Comparison of ENCODE assay signal across 8 mouse cellular contexts in the genomic region with DNA sequence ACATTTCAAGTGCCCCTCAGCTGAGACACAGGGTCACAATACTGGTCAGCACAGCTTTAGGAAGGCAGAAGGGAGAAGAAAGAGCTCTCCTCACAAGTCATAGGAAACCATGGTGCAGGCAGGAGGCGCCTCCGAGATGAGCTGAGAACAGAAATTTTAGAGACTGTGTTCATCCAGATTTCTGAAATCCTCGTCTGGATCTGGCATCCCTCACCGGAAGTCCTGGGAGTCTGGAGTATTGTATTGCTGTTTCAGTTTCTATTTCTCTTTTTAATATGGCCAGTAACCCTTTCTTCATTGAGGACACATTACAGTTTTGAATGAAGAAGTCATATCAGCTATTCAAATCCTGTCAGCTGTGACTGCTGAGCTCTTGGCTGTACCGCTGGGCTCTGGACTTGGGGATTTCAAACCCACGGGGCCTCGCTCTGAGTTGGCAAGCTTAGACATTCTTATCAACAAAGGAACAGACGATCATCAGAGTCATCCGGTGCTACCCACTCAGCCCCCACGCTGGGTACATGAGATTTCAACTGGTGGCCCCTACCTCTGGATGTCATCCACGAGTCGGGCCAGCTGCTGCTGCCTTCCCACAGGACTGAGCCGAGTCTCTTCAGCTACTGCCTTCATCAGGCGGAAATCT. TPM values are rescaled to one million over a fixed set of nuclear protein-coding genes. Genes with fewer than 3 reads are reported as not detected.
DNase-seq lines count a peak whose midpoint lies in the region; ATAC-seq and TF ChIP-seq lines count a peak whose summit lies in the region.
"Had no signal": no experiment of that assay in that cellular context is flagged by ENCODE, and none has a peak within 500 bp of the region (broad histone marks: within the 10 kb centered on the region; RNA-seq: fewer than 3 reads in every experiment).

No protein-coding gene starts in this region.

- H3K9ac ChIP-seq in heart, embryonic 12.5 days: 0 out of 2 replicates have a peak overlapping the region, but pooled peaks have one; percentile 30
- H3K9ac ChIP-seq: liver, embryonic 15.5 days had no signal

- H3K4me3 ChIP-seq in heart, embryonic 12.5 days: no peak overlapping the region; the same call in 1 of the 2 replicates
- H3K4me3 ChIP-seq in small intestine, adult 2 months (ENCODE audit: low read depth, low read length): peak overlapping the region; percentile 47
- H3K4me3 ChIP-seq: liver, embryonic 15.5 days had no signal

- no peaks in the 10 kb centered on the region for H3K9me3 ChIP-seq in heart, embryonic 12.5 days (replicated peaks)
- H3K9me3 ChIP-seq: liver, embryonic 15.5 days had no signal

- TF ChIP-seq CTCF in small intestine, adult 2 months (IDR thresholded peaks at IDR 0.05; ENCODE audit: extremely low read depth, insufficient read length, insufficient replicate concordance, low read depth, low read length): 0 out of 2 replicates have a peak, but pooled peaks have one; percentile 13

- peaks cover 9% of the 10 kb centered on the region for H3K27me3 ChIP-seq in heart, embryonic 12.5 days (replicated peaks)
- H3K27me3 ChIP-seq in small intestine, adult 2 months (ENCODE audit: control insufficient read depth, insufficient read depth, low read length): no peaks in the 10 kb centered on the region
- H3K27me3 ChIP-seq: liver, embryonic 15.5 days had no signal

- H3K27ac ChIP-seq in heart, embryonic 12.5 days (ENCODE audit: poor library complexity, severe bottlenecking): no peak overlapping the region; the same call in 1 of the 2 replicates
- H3K27ac ChIP-seq in small intestine, adult 2 months (ENCODE audit: insufficient read depth, low read depth, low read length): peak overlapping the region; percentile 48
- H3K27ac ChIP-seq: liver, embryonic 15.5 days had no signal

- H3K4me2 ChIP-seq in heart, embryonic 12.5 days: peak overlapping the region; percentile 54
- H3K4me2 ChIP-seq: liver, embryonic 15.5 days had no signal

- no peak for TF ChIP-seq POLR2A in small intestine, adult 2 months (IDR thresholded peaks at IDR 0.05; ENCODE audit: low read depth, low read length)

- peaks cover 12% of the 10 kb centered on the region for H3K4me1 ChIP-seq in heart, embryonic 12.5 days (replicated peaks)
- peaks cover 6% of the 10 kb centered on the region for H3K4me1 ChIP-seq in small intestine, adult 2 months (ENCODE audit: control insufficient read depth, insufficient read depth, insufficient read length, low read length)
- H3K4me1 ChIP-seq: liver, embryonic 15.5 days had no signal

- no peak for ATAC-seq in heart, embryonic 12.5 days (ENCODE audit: insufficient number of reproducible peaks, low FRiP score)

- peak; percentile 20 for DNase-seq in ovary, postnatal 14 days (ENCODE audit: low spot score)
- DNase-seq in ovary, postnatal 10 days (ENCODE audit: low spot score): no peak
- DNase-seq in kidney, postnatal 25 days: peak; percentile 54 to 57
- no peak for DNase-seq in thymus, adult 18-20 months
- no peak for DNase-seq in yolk sac, embryonic 10.5 days (ENCODE audit: low spot score)

- 22% methylated on average over 14 of the region's 14 CpGs for WGBS in heart, embryonic 12.5 days
- 19% methylated on average over 14 of the region's 14 CpGs for WGBS in small intestine, adult 2 months

- H3K36me3 ChIP-seq in heart, embryonic 12.5 days: no peaks in the 10 kb centered on the region
- no peaks in the 10 kb centered on the region for H3K36me3 ChIP-seq in small intestine, adult 2 months (ENCODE audit: control insufficient read depth, insufficient read depth, low read length)
- H3K36me3 ChIP-seq: liver, embryonic 15.5 days had no signal

RNA-seq across cellular contexts. Expression of a gene that starts 22.7 kb away (rescaled TPM):
- 0.08 TPM in 1 of 2 replicates, not detected in the other for polyA plus RNA-seq in heart, embryonic 12.5 days (2016; fragmentation: Nextera tagmentation; extraction: Ambion mirVana)
- 0.29 and 0.71 TPM in 2 replicates for polyA plus RNA-seq in small intestine, adult 2 months (2012; rRNA removed)

RNA-seq across cellular contexts. Expression of a gene that starts 34.4 kb away (rescaled TPM):
- 1.7 and 2.0 TPM in 2 replicates for polyA plus RNA-seq in heart, embryonic 12.5 days (2016; fragmentation: Nextera tagmentation; extraction: Ambion mirVana)
- polyA plus RNA-seq in small intestine, adult 2 months (2012; rRNA removed): 12.8 and 15.8 TPM in 2 replicates

RNA-seq across cellular contexts. Expression of a gene that starts 53.0 kb away (rescaled TPM):
- polyA plus RNA-seq in heart, embryonic 12.5 days (2016; fragmentation: Nextera tagmentation; extraction: Ambion mirVana): not detected in 2 replicates
- polyA plus RNA-seq in small intestine, adult 2 months (2012; rRNA removed): not detected in 2 replicates
- polyA plus RNA-seq: liver, embryonic 15.5 days had no signal

Comparison
In these comparisons a context has a peak if more than half of its experiments do, and no peak if none do; other contexts are left out.
1. DNase-seq: peak in ovary, postnatal 14 days (single experiment) and kidney, postnatal 25 days (2 of 2); none in ovary, postnatal 10 days (single experiment), thymus, adult 18-20 months (0 of 2) and yolk sac, embryonic 10.5 days (single experiment).